Mouse (Mus musculus) megakaryocyte, embryonic 14.5 days (primary cell): ENCODE results near the gene Slc35b4.

Source experiments
- FLI1 ChIP-seq: IDR thresholded peaks from 2 replicates; pipeline ENCODE4 v1.6.1; 2012; ENCODE audit warnings: low read length, inconsistent platforms, mixed read lengths
- GATA1 ChIP-seq: IDR thresholded peaks from 3 replicates; pipeline ENCODE4 v1.6.1; 2012; ENCODE audit warnings: mixed read lengths, low read length, inconsistent platforms, borderline replicate concordance

- TF ChIP-seq FLI1 (no peak), GATA1 (no peak)
Observed at GRCm38 (mm10) chr6:34129261-34129660, 47.6 kb downstream of the Slc35b4 start.
